Mouse (Mus musculus) lung, adult 2 months (tissue): ENCODE results near the gene Sap25.
"Not testable (repeated sequence)": the region's sequence is repeated elsewhere in the genome, so short reads cannot be mapped to it uniquely, and the experiment has no call there.

Experiments
- CTCF ChIP-seq: fragments of 200-500 bp; IDR thresholded peaks from 2 replicates; pipeline ENCODE4 v1.5.1; 2011; ENCODE audit warnings: mild to moderate bottlenecking, low read length, control low read depth; ENCODE audit not compliant: insufficient read depth
- POLR2A ChIP-seq: fragments of 200-500 bp; IDR thresholded peaks from 2 replicates; pipeline ENCODE4 v1.6.1; 2011; ENCODE audit warnings: low read depth, mild to moderate bottlenecking, control low read depth, low read length, borderline replicate concordance; ENCODE audit errors: extremely low read depth

DNA sequence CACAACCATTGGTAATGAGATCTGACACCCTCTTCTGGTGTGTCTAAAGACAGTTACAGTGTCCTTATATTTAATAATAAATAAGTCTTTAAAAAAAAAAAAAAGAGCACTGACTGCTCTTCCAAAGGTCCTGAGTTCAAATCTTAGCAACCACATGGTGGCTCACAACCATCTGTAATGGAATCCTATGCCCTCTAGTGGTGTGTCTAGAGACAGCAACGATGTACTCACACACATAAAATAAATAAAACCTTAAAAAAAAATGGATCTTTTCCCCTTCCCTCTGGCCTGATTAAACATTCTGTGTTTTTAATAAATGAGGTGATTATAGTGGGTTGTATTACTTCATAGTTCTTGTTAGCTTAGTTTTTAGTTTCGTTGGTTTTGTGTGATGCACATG is 26.2 kb upstream of the Sap25 start:
- not testable (repeated sequence) for TF ChIP-seq CTCF, POLR2A
